Mouse (Mus musculus): Measurements from ENCODE around the gene 1700003F12Rik. TPM values are rescaled to one million over a fixed set of nuclear protein-coding genes. Genes with fewer than 3 reads are reported as not detected.

1700003F12Rik gene
- under 1 TPM; 0.44 to 0.80 TPM for total RNA-seq (2021)
- long read RNA-seq, experiment 1: 0 reads
- long read RNA-seq, experiment 2: 0 reads

DNA sequence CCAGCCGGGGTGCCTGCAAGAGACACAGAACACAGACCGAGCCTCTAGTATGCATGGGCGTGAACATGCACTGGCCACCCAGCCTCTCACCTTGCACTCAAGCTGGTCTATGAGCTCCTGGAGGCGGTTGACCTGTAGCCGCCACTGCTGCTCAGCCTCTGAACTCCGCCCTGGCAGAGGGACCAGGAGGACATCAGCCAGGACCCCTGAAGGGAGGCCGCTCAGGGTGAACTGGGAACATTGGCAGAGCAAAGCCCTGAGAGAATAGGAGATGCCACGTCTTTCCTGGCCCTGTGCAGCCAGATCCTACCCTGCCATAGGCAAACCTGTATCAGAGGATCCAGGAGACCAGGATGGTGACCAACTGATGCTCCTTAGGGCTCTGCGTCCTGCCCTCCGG lies at the start of gene 1700003F12Rik:
1700003F12Rik (plus strand) TSS at position 375 of the 400 bp plus-strand sequence.
- no peak for DNase-seq (ENCODE audit: low spot score in 2 of 2)

DNA sequence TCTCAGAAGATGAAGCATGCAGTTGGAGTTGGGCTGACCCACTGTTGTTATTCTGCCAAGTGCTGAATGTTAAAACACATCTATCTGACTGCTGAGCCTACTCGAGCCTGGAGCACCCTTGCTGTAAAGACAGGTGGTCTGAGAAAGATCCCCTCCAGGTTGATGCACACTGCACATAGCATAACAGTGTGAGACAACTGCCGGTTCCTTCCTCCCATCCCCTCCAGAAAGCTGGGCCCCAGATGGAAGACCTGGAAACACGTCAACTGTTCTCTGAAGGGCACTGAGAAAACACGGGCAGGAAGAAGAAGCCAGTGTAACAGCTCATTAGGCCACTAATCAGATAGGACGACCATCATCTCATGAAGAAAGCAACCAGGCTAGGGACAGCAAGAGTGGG lies 48.3 kb upstream of the 1700003F12Rik start:
- DNase-seq (ENCODE audit: low spot score in 2 of 2): no peak

DNA sequence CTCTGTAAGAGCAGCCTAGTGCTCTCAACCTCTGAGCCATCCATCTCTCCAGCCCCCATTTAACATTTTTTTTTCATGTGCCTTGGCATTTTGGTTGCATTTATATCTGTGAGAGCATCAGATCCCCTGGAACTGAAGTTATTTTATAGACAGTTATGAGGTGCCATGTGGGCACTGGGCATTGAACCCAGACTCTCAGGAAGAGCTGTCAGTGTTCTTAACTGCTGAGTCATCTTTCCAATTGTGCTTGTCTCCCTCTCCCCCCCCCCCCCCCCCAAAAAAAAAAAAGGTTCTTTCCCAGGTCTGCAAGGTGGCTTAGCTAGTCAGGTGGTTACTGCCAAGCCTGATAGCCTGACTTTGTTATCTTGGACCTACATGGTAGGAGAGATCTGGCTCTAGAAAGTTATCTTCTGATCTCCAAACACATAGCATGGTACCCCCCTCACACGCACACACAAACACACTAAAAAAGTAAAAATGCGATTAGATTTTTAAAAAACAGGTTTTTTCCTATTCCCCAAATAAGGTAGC lies 47.1 kb upstream of the 1700003F12Rik start:
- DNase-seq (ENCODE audit: low spot score in 2 of 2): no peak

DNA sequence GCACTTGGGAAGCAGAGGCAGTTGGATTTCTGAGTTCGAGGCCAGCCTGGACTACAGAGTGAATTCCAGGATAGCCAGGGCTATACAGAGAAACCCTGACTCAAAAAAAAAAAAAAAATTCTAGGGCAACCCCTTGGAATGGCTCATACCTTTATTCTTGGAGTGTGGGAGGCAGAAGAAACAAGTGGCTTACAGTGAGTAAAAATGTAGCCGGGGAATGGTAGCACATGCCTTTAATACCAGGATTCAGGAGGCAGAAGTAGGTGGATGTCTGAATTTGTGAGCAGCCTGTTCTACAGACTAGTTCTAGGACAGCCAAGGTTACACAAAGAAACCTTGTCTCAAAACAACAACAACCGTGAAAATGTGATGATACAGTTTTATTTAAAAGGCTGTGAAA lies 46.1 kb upstream of the 1700003F12Rik start:
- DNase-seq (ENCODE audit: low spot score in 2 of 2): no peak

DNA sequence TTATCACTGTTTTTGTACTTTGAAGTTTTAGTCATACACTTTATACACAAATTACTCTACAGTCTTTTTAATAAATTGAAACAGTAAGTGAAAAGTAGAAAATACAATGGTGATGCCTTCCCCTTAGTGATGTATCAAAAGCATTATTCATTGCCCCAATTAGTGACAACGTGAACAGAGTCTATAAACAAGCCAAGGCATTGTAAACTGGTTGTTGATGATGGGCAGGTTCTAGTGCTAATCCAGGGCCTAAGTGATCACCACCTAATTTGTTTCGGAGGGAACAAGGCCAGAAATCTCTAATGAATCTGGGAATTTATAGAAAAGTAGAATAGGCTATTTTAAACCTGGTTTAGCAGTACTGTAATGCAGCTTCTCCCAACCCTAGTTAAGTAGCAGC lies 39.8 kb upstream of the 1700003F12Rik start:
- DNase-seq (ENCODE audit: low spot score in 2 of 2): no peak

DNA sequence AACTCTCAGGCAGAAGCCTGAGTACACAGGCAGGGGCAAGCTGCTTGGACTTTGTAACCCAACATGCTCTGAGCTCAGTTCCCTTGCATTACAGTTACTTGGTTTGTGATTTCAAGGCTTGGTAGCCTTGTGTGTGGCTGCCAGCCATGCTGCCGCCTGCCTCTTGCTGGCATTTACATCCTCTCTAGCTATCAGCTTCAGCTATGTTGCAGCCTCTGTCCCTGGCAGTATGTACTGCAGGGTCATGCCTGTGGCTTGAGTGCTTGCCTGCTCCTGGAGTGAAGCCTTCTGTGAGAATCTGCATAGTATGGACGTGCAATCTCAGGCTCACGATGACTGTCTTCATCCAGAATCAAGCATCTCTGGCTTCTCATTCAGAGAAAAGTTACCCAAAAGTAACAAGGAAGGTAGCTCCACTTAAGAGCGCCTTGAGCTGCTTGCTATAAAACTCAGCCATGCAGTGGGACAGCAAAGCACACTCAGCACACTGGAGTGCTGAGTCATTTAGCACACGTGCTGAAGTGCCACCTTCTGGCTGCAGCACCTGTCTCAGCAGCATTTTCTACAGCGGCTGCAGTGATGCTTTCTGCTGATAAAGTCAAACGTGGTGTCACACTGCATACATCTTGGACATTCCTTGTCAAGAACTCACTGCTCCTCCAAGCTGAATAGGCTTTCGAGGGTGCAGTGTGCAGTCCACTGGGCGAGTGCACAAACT lies 39.2 kb upstream of the 1700003F12Rik start:
- no peak for DNase-seq (ENCODE audit: low spot score in 2 of 2)

DNA sequence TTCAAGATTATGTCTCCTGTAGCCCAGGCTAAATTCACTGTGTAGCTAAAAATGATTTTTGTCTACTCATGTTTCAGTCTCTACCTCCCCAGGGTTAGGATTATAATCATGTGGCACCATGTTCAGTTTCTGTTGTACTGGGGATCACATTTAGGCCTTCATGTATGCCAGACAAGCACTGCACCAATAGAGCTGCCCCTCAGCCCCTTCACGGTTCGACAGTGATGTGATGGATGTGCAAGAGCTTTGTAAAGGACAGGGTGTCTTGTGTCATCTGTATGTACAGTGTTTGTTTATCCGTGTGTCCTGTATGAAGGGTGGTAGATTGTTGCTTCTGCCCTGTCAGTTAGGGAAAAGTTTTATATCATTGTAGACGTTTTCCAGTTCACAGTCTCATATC lies 38.4 kb upstream of the 1700003F12Rik start:
- no peak for DNase-seq (ENCODE audit: low spot score in 2 of 2)

DNA sequence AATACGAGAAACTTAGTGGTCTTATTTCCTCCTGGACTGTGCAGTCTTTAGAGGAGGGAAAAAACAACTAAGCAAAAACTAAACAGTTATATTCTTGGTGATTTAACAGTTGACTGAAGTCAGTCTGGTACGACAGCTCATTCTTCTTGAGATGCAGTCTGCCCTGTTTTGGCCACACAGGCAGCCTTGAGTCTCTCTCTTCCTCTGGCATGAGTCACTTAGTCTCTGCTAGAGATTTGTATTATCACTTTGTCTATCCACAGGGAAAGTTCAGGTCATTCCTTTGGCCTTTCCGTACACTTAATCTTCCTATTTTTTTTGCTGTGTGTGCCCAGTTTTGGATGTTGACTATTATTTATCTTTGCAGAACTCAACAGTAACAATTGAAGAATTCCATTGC lies 36.7 kb upstream of the 1700003F12Rik start:
- DNase-seq (ENCODE audit: low spot score in 2 of 2): no peak

DNA sequence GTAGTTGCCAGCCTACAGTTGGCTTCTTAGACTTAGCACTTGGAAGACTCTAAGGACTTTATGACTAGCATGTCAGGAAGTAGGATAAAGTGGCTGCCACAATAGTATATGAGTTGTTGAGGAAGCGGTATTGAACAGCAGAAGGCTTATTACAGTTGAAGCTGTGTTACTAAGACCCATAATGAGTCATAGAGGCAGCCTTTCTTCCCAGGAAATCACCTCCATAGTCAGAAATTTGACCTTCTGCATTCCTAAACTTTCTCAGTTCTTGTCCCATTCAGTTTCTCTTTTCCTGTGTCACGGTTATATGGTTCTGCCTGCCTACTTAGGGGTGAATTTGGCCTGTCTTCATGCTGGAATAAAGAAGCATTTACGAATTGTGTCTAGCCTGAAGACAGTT lies 29.9 kb upstream of the 1700003F12Rik start:
- DNase-seq (ENCODE audit: low spot score in 2 of 2): no peak

DNA sequence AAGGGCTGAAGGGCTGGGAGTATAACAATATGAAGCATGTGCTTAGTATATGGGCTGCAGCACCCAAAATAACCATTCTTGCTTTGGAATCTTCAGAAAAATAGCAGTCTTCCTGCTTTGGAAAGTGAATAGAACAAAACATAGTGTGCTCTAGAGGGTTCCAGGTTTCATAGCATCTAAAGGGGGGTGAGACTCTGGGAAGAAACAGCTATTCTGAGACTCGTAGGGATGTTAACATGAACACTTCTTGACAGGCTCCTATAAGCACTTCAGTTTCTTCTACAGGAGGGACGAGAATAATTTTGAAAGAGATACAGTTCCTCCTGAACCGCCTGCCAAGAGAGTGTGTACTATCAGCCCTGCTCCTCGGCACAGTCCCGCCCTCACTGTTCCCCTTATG lies 29.5 kb upstream of the 1700003F12Rik start:
- DNase-seq (ENCODE audit: low spot score in 2 of 2): no peak

DNA sequence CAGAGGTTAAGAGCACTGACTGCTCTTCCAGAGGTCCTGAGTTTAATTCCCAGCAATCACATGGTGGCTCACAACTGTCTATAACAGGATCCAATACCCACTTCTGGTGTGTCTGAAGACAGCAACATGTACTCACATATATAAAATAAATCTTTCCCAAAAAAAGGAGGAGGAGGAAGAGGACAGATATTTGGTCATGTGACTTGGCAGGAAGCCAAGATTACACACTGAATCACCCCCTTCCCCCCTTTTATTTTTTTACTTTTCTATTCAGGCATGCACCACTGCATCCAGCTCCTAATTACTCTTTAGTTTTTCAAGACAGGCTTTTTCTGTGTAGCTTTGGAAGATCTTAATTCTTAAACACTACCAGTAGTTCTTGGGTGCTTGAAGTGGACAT lies 25.4 kb upstream of the 1700003F12Rik start:
- DNase-seq (ENCODE audit: low spot score in 2 of 2): no peak

DNA sequence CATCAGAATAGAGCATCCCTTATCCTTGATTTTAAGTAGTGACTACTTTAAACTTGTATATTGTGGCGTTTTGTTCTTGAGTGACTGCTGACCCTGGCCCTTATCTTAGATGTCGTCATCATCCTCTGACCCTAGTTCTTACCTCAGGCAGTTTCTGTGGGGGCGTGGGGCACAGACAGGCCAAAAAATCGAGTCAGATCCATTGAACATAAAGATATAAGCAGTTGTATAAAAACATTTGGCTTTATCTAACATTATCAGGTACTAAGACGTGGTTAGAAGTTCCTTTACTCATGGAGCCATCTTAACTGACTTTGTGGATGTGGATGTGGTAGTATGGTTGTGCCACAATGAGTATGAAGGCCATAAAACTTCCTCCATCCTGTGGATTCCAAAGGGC lies 24.6 kb upstream of the 1700003F12Rik start:
- DNase-seq (ENCODE audit: low spot score in 2 of 2): no peak

DNA sequence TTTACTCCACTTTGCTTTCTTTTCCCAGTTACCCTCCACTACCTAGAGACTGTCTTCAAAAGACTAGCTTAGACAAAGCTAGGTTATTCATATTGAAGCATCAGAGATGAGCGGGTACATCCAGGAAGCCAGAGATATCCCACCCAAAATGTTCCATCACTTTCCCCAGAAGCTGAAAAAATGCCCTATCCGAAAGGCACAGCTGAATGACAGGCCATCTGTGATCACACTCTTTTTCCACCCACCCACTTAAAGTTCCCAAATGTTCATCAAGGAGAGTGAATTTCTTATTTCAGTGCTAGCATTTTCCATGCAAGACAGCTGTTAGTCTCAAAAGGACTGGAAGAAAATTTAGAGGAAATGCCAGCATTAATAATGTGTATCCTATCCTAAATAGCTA lies 21.6 kb upstream of the 1700003F12Rik start:
- no peak for DNase-seq (ENCODE audit: low spot score in 2 of 2)

DNA sequence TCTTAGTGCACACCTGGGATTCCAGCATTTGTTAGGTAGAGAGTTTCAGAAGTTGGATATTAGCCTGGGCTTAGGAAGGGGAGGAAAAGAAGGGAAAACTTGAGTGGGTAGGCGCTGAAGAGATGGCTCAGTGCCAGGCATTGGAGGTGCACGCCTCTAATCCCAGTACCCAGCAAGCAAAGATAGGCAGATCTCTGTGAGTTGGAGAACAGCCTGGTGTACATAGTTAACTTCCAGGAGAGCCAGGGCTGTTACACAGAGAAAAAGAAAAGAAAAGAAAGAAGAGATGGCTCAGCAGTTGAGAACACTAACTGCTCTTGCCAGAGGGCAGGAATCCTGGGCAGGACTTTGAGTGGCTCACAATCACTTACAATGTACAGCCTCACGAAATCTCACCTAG lies 20.4 kb upstream of the 1700003F12Rik start:
- no peak for DNase-seq (ENCODE audit: low spot score in 2 of 2)

DNA sequence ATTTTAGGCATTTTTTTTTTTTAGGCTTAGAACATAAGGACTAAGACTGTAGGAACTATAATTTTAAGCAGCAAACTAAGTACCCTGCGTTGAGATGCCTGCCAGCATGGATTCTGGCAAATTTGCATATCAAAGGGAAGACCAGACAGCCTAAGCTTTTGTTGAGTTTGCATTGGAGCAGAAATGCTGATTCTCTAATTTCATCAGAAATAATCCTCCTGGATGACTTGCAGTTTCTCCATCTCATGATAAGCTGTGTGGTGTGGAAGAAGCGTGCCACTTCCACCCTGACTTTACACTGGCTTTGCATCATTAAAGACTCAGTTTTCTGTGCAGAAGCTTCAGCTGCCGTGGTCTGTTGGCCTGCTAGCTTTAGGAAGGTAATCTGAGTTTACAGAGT lies 14.0 kb upstream of the 1700003F12Rik start:
- DNase-seq (ENCODE audit: low spot score in 2 of 2): no peak

DNA sequence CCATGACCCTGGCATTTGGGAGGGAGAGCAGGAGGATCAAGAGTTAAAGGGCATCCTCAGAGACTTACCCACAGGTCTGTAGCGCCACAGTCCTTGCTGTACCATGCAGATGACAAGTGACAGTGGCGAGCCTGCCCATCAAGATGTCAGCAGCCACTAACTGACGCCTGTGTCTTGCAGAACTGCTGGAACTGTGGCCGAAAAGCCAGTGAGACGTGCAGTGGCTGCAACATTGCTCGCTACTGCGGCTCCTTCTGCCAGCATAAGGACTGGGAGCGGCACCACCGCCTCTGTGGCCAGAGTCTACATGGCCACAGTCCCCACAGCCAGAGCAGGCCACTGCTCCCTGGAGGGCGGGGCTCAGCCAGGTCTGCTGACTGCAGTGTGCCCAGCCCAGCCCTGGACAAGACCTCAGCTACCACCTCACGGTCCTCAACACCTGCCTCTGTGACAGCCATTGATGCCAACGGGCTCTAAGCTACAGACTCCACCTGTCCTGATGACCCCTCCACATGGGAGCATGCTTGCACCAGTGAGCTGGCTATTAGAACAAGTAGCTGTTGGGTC lies 12.1 kb upstream of the 1700003F12Rik start:
- DNase-seq (ENCODE audit: low spot score in 2 of 2): no peak

DNA sequence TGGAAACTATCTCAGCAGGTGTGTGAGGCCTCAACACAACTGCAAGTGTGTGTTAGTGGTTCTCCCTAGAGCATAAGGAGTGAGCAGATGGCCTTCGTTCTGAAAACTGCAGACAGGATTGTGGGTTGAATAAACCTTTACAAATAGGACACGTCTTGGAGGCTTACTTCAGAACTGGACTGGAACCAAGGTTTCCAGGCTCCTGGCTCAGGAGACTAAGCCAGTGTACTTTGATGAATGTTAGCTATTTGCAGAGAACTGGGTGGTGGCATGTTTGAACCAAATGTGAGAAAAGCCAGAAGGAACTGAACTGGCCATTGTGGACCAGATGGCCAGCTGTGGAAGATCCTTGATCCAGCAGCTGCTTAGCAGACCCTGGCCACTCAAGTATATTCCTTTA lies 8.6 kb upstream of the 1700003F12Rik start:
- DNase-seq (ENCODE audit: low spot score in 2 of 2): no peak

DNA sequence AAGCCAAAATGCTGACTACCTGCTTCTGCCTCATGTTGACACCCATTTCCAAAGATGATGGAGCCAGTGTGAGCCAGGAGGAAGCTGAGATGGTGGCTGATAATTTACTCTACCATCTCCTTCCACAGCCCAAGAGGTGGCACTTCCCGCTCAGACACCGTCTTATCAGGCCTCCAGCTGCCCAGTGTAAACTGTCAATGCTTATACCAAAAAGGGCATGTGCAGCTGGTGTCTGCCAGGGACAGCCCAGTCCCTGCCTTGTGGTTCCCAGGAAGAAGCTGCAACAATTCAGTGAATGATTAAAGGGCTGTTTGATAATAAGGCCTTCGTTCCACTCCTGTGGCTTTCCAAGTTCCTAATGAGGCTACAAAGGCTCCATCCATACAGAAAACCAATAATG lies 8.2 kb upstream of the 1700003F12Rik start:
- no peak for DNase-seq (ENCODE audit: low spot score in 2 of 2)

DNA sequence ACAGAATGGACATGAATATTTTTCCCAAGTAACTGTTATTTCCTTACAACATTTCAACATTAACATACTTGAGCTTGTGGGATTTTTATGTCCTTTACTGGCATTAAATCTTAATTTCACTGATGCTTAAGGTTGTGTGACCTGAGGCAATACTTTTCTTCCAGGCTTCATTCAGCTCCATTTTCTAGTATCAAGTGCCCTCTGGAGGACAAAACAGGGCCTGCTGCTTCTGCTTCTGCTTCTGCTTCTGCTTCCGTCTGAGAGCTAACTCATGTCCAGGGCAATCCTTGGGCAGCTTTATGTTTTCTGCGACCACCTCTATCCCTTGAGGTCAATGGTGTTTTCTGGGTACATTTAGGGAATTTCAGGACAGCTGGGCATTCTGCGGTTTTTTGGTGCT lies 7.2 kb upstream of the 1700003F12Rik start:
- no peak for DNase-seq (ENCODE audit: low spot score in 2 of 2)

DNA sequence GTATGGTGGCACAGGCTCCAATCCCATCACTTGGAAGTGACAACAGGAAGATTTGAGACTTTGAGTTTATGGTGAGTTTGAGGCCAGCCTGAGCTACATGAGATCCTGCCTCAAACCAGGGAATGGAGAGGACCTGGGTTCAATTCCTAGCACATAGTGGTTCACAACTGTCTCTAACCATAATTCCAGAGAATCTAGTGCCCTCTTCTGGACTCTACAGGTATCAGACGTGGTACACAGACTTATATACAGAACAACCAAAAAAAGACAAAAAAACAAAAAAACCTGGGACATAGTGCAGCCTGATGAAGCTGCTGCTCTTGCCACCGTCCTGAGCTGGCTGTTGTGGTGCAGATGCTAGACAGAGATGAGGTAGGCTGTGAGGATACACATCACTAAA lies 5.3 kb upstream of the 1700003F12Rik start:
- no peak for DNase-seq (ENCODE audit: low spot score in 2 of 2)

DNA sequence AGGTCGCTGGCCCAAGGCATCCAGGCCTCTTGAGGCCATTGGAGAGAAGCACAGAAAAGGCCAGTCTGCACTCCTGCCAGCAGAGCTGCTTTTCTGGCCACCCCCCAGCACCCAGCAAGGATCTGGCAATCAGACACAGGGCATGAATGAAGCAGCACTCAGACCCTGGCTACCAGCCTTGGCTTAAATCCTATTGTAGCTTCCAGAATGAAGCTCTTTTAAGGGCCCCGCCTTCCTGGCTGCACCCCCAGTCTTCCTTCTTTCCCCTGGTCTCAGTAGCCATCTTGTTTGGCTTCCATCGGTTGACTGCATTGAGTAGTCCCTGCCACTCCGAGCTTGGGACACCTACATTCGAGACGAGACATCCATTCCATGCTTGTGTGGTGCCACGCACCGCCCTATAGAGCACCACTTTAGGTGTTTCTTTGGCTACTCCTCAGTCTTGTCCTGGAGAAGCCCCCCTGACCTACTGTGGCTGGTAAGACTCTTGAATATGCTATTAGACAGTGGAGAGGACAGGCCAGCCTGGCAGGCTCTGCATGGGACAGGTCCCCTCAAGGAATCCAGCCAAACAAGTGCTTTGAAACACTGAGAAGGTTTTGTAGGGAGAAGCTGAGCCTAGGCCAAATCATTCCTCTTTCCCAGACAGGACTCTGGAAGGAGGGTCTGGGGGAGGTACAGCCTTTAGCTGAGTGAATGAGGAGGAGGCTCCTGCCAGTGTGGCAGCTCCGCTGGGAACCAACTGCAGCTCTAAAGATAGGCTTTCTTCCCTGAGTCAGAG lies 3.1 kb upstream of the 1700003F12Rik start:
- peak in 1 of 2 experiments; percentile 53 for DNase-seq (ENCODE audit: low spot score in 2 of 2)

DNA sequence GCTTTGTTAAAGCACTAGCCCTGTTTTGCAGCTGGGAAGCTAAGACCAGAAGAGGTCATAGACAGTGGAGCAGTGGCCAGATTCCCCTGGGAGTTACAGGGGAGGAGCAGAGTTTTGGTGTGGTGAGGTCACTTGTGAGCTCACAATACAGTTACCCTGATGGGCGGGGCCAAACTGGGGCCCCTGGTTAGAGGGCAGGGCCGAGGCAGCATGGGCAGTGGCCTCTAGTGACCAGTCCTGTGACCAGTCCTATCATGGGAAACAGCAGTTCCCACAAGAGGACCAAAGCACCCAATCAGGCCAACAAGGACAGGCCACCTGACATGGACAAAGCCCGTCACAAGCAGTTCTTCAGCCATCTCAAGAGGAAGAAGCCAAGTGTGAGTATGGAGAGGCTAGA lies 1.8 kb downstream of the 1700003F12Rik start:
- DNase-seq (ENCODE audit: low spot score in 2 of 2): no peak

Measured in gastrocnemius, postnatal 4 days (tissue).